Mouse (Mus musculus) T-cell, adult 66 days (primary cell): ENCODE results near the gene Bcan. TPM values are rescaled to one million over a fixed set of nuclear protein-coding genes. Genes with fewer than 3 reads are reported as not detected.

Experiments used
- total RNA-seq, 2 experiments: library from RNA; stranded (reverse); gene quantifications; 3 replicates in 1 of 2; 4 replicates in 1 of 2; pipeline ENCODE4 v1.2.4; 2023

The Bcan gene
- not detected for total RNA-seq

DNA sequence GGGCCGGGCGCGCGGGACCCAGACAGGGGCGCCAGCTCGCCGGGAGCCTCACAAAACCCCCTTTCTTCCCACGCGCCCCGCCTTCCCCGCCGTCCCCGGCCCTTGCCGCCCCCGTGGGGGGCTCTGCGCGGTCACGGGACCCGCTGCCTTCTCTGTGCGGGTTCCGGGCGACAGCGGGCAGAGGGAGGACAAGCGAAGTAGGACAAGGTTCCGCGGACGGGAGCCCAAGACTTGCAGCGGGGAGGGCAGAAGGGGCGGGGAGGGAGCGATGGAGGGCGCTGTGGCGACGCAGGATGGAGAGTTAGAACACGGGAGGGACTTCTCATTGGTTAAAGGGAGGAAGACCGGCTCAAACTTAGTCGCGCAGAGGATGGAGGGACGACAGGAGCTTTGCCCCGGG lies at the start of gene Bcan:
Bcan (minus strand) TSS at position 50 of the 400 bp plus-strand sequence.

GRCm38 (mm10) chr3:88042661-88043421 lies 42.8 kb upstream of the Bcan start, which contains the start of gene Gpatch4:
Gene Gpatch4, plus strand, starts transcription at chr3:88043108.

GRCm38 (mm10) chr3:88027434-88028186 lies 27.6 kb upstream of the Bcan start, which contains the start of gene Hapln2:
Gene Hapln2, minus strand, starts transcription at chr3:88027583.

DNA sequence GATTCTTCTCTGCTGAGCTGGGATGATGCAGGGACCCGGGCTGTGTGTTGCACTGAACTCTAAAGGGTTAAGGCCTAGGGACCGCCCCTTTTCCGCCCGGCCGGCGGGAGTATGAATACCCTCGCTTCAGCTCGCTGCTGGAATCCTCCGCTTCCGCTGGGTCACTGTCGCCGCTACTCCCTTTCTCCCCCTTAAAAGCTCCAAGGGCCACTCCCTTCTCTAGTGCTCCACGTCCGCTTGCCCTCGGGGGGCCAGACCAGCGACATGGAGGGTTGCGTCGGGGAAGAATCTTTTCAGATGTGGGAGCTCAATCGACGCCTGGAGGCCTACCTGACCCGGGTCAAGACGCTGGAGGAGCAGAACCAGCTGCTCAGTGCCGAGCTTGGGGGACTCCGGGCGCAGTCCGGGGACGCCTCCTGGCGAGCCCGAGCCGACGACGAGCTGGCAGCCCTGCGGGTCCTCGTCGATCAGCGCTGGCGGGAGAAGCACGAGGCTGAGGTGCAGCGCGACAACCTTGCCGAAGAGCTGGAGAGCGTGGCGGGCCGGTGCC lies 29.0 kb downstream of the Bcan start, which contains the start of gene Nes:
Nes (plus strand) TSS at position 140 of the 550 bp plus-strand sequence.

GRCm38 (mm10) chr3:87948378-87949265 lies 51.4 kb downstream of the Bcan start, which contains the start of gene Crabp2:
Gene Crabp2, plus strand, starts transcription at chr3:87948666.

Other genes starting within 250 kb of the Bcan start
- not detected for gene Ntrk1, start 205.1 kb downstream of the Bcan start, total RNA-seq
- gene Insrr, start 203.3 kb downstream of the Bcan start, total RNA-seq = under 1 TPM in 1 of 2 experiments, not detected in 1; 0.15 TPM
- 10 to 100 TPM; 35.6 to 35.9 TPM for gene Pear1, start 175.9 kb downstream of the Bcan start, total RNA-seq
- gene Sh2d2a, start 153.5 kb downstream of the Bcan start, total RNA-seq = 100 to 1,000 TPM; 194 to 202 TPM
- 10 to 100 TPM; 57.4 to 65.0 TPM for gene Prcc, start 114.6 kb downstream of the Bcan start, total RNA-seq
- gene Hdgf, start 93.9 kb downstream of the Bcan start, total RNA-seq = 100 to 1,000 TPM; 103 to 104 TPM
- 100 to 1,000 TPM; 147 to 161 TPM for gene Mrpl24, start 80.7 kb downstream of the Bcan start, total RNA-seq
- gene Isg20l2, start 69.9 kb downstream of the Bcan start, total RNA-seq = 10 to 100 TPM; 69.9 to 72.7 TPM
- 10 to 100 TPM; 31.8 to 33.3 TPM for gene Rrnad1, start 69.5 kb downstream of the Bcan start, total RNA-seq
- 1 to 10 TPM; 2.3 to 5.0 TPM for gene Crabp2, start 51.6 kb downstream of the Bcan start, total RNA-seq
- not detected for gene Nes, start 29.2 kb downstream of the Bcan start, total RNA-seq
- gene Hapln2, start 27.4 kb upstream of the Bcan start, total RNA-seq = not detected
- gene Gpatch4, start 42.9 kb upstream of the Bcan start, total RNA-seq = 10 to 100 TPM; 21.9 to 34.1 TPM
- gene Naxe, start 58.3 kb upstream of the Bcan start, total RNA-seq = 10 to 100 TPM; 24.1 to 31.7 TPM
- not detected for gene Ttc24, start 78.1 kb upstream of the Bcan start, total RNA-seq
- 1 to 10 TPM in 1 of 2 experiments, under 1 TPM in 1; 0.77 to 2.1 TPM for gene Iqgap3, start 81.7 kb upstream of the Bcan start, total RNA-seq
- 100 to 1,000 TPM; 241 to 255 TPM for gene Mef2d, start 142.1 kb upstream of the Bcan start, total RNA-seq